Mouse (Mus musculus) adrenal gland, postnatal 25 days (tissue): ENCODE data around the gene Gm49353. TPM values are rescaled to one million over a fixed set of nuclear protein-coding genes. Genes with fewer than 3 reads are reported as not detected.

Experiments
- DNase-seq: peaks from one replicate; pipeline ENCODE4 v3.0.0; 2021; ENCODE audit warnings: mixed read lengths
- long read RNA-seq: library from polyadenylated mRNA; stranded (forward); transcript quantifications from one replicate; pipeline ENCODE4 v2.0.0, GENCODE M21; 2021
- total RNA-seq: library from RNA; stranded (reverse); gene quantifications from 2 replicates; pipeline ENCODE4 v1.2.3, GENCODE M21; 2021

Gene Gm49353
- not detected in 2 replicates for total RNA-seq
- long read RNA-seq = 0 reads

DNA sequence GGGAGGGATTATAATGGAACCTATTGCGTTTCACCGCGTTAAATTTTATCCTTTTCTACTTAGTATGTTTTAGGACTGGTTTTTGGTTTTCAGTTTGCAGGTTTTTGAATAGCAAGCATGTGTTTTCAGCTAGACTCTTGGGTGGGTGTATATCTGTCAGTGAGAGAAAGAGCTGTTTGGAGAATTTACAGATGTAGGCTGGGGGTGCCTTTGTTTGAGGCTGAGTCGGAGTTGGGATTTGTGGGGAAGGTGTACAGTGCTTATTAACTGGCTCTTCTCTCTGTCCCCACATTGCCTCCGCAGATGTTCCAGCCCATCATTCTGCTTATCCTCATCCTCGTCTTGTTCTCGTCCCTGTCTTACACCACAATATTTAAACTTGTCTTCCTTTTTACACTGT lies at the start of gene Gm49353:
TSS of gene Gm49353 (plus strand) at position 313 of the 400 bp plus-strand sequence.
- no peak for DNase-seq

DNA sequence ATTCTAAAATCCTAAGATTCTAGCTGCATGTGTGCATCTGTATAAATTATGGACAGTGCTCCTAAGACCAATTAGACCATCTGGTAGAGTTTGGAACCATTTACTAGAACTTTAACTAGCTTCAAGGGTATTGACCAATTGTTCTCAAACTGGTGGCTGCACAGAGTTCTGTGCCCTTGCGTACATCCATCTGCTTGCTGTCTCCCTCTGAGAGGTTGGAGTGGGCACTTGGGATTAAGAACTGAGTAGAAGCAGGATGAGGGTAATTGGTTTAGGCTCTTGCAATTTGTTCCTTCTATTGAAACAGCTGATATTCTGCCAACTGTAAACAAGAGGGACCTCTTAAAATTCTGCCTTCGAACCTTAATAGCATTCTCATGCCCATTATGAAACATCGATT lies 43.5 kb upstream of the Gm49353 start:
- no peak for DNase-seq

DNA sequence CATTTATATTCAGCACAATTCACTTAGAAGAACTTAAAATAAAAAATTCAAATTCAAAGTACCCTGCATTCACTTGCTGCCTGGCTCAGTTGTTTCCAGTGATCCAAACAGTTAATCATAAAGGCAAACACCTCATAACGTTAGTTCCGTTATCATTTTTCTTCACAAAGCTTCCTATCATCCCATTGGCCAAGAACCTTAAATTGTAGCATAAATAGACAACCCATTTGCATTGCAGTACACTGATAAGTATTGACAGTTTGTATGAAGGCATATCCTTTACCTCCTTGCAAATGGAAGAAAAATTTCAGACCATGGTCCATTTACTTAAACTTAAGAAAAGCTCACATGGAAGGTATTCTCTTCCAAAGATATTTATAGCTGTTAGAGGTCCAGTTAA lies 37.1 kb upstream of the Gm49353 start:
- DNase-seq = no peak

DNA sequence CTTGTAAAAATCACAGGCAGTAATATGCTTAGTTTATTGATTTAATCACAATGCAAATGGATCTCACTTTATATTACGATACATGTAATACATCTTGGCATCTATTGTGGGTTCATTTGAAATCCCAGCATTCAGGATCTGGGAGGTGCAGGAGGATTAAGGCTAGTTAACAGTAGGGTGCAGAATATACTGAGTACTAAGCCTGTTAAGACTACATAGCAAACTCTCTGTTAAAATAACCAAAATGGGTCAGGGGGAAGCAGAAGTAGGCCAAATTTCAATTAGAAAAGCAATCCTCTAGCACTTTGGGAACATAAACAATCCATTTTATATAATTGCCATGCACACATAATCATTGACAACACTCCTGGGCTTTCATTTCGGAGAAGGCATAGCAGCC lies 25.0 kb upstream of the Gm49353 start:
- no peak for DNase-seq

DNA sequence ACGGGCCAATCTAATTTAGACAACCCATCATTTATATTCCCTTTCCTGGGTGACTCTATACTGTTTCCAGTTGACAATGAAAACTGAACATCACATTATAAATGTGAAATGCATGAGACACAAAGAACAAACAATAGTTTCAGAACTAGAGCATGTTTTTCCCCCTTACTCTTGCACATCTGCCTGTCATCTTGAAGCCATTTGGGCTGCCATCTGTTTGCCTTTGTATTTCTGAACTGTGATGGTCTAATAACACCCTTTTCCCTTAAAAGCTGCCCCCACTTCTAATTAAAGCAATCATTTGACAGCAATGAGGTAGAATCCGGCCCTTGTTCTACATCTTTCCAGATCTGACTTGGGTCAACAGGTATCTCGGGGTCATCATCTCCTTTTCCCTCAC lies 23.1 kb upstream of the Gm49353 start:
- no peak for DNase-seq

DNA sequence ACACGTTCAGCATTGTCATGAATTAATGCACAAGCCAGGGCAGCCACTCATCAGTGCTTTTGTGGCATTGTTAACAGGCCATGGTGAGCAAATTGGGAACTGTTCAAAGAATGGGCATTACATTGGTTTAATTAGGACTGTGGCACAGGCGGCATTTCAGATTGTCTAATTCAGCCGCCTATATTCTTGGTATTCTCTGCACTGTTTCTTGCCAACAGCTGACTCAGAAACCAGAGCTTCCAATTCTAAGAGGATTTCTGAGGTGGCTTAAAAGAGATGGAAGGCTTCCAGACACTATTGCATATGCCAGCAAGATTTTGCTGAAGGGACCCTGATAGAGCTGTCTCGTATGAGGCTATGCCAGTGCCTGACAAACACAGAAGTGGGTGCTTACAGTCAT lies 21.9 kb upstream of the Gm49353 start:
- no peak for DNase-seq

DNA sequence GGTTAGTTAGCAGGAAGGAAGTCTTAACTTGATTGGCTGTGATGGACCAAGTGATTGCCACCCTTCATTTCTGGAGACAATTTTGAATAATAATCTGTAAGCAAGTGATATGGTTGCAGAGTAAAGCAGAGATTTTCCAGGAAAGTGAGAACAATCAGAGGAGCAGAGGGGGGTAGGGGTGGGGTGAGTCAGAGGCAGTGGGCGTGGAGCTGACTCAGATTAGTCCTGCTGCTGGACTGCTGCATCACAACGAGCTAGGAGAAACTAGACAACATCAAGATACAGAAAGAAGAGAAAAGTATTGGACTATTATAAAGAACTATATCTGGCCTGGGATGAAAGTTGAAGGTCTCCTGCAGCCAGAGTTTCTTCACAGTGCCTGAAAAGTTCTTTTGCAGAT lies 20.8 kb upstream of the Gm49353 start:
- DNase-seq = peak; percentile 32

DNA sequence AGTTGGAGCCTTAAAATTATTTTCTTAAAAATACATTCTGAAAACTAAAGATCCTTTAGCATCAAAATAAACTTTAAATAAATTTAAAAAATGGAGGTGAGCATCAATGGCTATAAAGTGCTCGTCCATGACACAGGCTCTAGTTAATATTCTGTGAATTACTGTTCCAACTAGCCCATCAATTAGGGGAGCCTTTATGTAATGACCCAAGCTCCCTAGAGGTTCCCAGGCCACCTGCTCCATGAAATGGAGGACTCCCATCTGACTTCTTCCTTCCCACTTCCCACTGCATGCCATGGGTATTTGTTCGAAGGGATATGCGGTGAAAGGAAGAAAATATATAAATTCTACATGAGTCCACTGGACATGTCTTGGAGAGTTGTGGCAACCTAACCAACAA lies 18.5 kb upstream of the Gm49353 start:
- DNase-seq = no peak

DNA sequence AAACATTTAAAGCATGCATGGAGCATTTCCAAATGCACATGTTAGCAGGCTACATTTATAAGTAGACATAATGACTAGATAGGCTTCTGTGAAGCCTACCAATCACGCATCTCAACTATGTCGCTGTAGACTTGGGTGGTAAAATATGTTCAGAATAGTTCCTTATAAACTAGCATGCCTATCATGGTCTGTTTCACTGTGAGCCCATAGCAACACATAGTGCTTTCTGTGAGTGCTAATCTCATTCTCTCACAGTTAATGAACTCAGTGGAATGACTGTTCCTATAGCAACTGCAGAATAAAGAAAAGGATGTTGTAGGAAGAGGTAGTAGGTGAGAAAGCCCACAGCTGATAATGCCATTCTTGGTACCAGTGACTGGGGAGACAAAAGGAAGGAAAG lies 17.7 kb upstream of the Gm49353 start:
- DNase-seq = no peak

DNA sequence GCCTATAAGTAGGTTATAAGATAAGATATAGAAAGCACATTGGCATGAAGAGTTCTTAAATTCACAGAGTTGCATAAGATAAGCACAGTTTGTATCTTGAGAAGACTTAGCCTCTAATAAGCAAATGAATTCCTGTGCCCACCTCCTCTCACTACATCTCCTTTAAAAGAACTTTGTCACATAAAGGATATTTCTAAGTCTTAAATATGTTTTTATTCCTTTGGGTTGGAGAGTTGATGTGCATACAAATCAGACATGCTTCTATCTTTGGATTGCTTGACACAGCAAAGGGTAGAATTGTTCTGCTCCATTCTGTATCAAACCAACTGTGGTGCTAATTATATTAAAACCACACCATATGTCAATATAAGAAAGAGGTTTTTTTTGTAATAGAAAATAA lies 5.0 kb upstream of the Gm49353 start:
- DNase-seq = no peak

DNA sequence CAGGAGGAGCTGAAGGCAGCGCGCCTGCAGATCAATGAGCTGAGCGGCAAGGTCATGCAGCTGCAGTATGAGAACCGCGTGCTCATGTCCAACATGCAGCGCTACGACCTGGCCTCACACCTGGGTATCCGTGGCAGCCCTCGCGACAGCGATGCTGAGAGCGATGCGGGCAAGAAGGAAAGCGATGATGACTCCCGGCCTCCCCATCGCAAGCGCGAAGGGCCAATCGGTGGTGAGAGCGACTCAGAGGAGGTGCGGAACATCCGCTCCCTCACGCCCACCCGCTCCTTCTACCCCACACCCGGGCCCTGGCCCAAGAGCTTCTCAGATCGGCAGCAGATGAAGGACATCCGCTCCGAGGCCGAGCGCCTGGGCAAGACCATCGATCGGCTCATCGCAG lies 1.9 kb upstream of the Gm49353 start:
- peak; percentile 1 for DNase-seq

DNA sequence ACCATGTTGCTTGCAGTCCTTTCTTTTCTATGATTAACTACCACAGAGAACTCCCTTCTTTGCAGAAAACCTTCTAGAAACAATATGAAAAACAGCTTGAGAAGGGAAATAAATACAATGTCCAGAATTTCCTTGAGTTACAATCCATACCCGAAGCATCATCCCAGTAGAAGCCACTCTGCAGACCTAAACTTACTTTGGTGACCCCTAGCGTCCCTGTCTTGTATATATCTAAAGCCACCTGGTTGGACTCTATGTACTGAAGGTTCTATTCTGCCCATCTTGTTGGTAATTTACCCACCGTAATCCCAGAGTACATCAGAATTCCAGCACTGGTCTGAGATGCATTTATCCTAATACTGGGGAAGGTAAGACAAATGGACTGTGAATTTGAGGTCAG lies 1.1 kb downstream of the Gm49353 start:
- no peak for DNase-seq

DNA sequence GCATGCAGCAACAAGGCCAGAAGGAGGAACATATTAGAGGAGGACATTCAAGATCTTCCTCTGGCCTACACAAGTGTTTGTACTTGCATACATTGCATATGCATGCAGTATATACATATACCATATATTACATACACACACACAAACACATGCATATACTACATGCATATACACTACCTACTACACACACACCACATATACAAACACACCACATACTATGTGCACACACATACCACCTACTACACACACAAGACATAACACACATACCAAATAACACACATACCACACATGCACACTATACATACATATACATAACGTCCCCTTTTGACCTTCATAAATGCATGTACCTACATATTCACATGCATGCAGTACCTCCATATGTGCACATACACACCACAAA lies 1.9 kb downstream of the Gm49353 start:
- no peak for DNase-seq

DNA sequence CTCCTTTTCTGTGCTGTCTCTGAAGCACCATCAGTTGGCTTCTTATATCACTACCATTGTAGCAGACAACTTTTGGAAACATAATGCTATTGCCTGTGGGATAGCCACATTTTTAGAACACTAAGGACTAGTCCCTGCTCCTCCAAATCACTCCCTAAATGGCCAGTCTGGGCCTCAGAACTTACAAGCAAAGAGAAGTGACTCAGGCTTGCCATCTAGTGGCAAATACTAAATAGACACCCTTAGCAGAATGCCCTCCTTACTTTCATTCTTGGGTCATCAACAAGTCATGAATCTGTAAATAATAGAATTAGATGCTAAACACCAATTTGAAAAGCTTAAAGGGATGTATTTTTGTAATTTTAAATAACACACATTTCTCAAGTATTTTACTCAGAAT lies 8.0 kb downstream of the Gm49353 start:
- DNase-seq = no peak

DNA sequence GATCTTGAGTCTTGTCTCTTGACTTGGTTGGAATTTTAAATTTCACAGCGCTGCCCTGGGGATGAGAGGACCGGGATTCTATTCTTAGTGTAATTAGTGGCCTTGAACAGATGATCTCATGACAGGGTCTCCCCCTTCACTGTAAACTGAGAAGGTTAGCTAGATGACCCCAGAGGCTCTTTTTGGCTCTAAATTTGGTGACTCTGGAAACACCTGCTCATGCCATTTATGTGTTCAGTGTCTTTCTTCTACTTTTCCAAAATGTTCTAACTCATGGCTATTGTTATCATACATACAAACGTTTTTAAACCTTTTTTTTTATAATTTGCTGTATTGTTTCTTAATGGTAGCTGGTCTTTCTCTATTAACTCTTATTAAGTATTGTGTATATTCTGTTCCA lies 10.0 kb downstream of the Gm49353 start:
- DNase-seq = no peak

DNA sequence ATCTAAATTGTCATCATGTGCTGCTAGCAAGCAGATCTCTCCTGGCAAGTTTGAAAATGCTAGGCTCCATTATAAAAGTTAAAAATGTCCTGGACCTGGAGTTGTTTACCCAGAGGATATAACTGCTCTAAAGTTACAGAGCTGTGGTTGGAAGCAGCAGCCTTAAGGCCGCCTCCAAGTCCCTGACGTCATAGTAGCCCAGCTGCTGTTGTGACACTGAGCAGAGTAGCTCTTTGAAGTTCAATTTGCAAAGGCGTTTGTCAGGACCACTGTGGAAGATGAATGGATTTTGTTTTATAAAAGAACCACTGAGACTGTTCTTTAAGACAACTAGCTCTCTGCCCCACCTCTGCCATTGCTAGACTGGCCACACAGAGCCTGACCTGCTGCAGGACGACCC lies 12.7 kb downstream of the Gm49353 start, which contains the start of gene 9330159F19Rik:
TSS of gene 9330159F19Rik (plus strand) at position 154 of the 400 bp plus-strand sequence.
- no peak for DNase-seq

DNA sequence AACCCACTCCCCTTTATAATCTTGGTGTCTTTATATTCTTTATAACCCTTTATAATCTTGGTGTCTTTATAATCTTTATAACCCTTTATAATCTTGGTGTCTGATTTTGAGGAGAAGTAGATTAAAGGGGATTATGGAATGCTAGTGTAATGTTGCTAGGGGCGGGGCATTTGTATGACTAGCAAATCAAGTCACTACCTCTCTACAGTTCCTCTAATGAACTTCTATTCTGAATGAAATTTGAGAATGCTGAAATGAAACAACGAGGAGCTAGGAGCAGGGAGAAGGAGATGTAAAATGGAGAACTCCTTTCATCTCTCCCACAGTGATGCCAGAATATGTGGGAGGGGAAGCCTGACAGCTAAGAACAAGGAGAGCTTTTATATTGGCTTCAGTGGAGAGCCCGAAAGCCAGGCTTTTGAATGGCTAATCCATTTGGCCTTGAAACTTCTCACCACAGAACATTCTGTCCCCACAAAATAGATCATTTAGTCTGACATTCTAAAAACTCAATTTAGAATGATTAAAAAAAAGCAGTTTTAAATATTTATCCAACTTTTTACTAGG lies 14.9 kb downstream of the Gm49353 start:
- no peak for DNase-seq

DNA sequence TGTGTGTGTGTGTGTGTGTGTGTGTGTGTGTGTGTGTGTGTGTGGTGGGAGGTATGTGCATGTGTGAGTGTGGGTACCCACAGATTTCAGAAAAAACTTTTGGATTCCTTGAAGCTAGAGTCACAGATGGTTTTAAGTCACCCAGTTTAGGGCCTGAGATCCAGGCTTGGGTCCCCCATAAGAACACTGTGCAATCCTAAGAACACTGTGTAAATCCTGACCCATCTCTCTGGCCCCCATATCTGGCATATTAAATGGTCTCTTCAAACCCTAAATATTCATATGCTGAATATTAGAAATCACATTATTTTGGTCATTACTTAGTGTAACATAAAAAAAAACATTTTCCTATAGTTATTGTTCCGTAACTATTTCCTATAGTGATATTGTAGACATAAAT lies 18.2 kb downstream of the Gm49353 start:
- no peak for DNase-seq

DNA sequence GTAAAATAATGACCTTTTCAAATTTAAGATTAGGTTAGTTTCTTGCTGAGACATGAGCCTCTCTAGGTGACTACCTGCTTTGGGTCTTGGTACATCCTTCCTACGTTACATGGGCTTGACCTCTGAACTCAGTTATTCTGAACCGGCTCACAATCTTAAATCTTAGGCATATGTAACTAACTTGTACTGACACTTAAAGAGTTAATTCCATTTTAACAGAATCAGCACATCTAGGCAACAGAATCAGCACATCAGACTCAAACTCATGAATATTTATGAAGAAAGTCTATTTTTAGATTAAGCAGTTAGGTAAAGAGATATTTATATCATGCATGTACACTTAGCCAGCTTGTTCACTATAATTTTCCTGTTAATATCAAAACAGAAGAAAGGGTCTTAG lies 18.7 kb downstream of the Gm49353 start:
- no peak for DNase-seq

DNA sequence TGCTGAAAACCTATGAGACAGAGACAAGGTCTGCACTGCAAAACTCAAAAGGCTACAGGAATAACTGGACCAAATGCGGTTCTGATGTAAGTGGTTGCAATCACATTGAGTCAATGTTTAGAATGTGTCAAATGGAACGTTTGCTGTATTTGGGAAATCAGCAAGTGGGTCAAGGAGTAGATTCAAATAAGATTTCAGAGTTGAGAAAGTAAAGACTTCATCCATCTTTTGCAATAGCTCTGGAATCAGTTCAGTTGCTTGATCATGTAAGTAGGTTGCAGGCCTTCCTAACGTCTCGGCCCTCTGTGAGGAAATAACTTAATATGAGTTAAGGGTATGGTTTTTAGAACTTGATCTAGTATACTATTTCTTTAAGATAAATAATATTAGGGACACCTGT lies 26.6 kb downstream of the Gm49353 start:
- no peak for DNase-seq

DNA sequence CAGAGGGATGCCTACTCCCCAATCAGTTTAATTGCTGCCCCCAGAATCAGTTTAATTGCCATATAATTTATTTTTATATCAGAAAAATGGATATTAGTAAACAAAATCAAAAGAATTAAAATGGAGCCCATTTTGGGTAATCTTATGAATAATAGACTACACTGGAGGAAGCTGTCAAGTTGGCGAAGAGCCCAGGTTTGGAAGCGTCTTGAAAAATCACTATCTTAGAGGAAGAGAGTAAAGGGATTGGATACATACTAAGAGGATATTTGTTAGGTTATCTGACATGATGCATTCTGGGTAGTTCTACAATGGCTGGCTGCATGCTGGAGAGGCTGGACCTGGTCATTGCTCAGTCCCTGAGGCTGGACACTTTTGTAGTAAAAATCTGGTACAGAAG lies 32.5 kb downstream of the Gm49353 start:
- no peak for DNase-seq
